Mouse (Mus musculus) liver, embryonic 14.5 days (tissue): ENCODE data around the gene Maml1. TPM values are rescaled to one million over a fixed set of nuclear protein-coding genes. Genes with fewer than 3 reads are reported as not detected.

Experiments
- ATAC-seq: fragments of 200-750 bp; cut with Nextera tagmentation; 2 replicates; pipeline ENCODE4 v1.8.0; 2017; ENCODE audit warnings: moderate number of reproducible peaks, mild to moderate bottlenecking, moderate library complexity; ENCODE audit not compliant: insufficient read depth
- DNase-seq, 3 experiments: peaks; one replicate each; pipeline ENCODE4 v3.0.0-alpha.2; 2012 to 2013; ENCODE audit warnings: low read depth in 3 of 3, low spot score in 3 of 3
- H3K27ac ChIP-seq: fragments of 300-500 bp; sonication (generic); 2 replicates; pipeline ENCODE4 v1.5.1; 2014; ENCODE audit warnings: moderate library complexity, mild to moderate bottlenecking, control low read depth, inconsistent platforms
- H3K27me3 ChIP-seq: fragments of 300-500 bp; sonication (generic); 2 replicates; pipeline ENCODE4 v1.6.1; 2014; ENCODE audit warnings: mild to moderate bottlenecking, low read length, moderate library complexity; ENCODE audit not compliant: control insufficient read depth, insufficient read depth
- H3K36me3 ChIP-seq: fragments of 300-500 bp; sonication (generic); replicated peaks from 2 replicates; pipeline ENCODE4 v1.6.1; 2014; ENCODE audit warnings: low read depth; ENCODE audit not compliant: control insufficient read depth, insufficient read depth
- H3K4me1 ChIP-seq, 2 experiments: fragments of 200-500 bp in 1 of 2; fragments of 300-500 bp in 1 of 2; sonication (generic) in 1 of 2; replicated peaks; 2 replicates each; pipeline ENCODE4 v1.6.1; 2012 to 2014; ENCODE audit warnings: antibody characterized with exemption in 1 of 2, inconsistent platforms in 1 of 2, low read length in 1 of 2; ENCODE audit not compliant: control insufficient read depth in 2 of 2, insufficient read depth in 2 of 2
- H3K4me2 ChIP-seq: fragments of 300-500 bp; sonication (generic); 2 replicates; pipeline ENCODE4 v1.6.1; 2014; ENCODE audit warnings: low read depth, mild to moderate bottlenecking, control low read depth, moderate library complexity
- H3K4me3 ChIP-seq, 2 experiments: fragments of 200-500 bp in 1 of 2; fragments of 300-500 bp in 1 of 2; sonication (generic) in 1 of 2; 2 replicates each; pipeline ENCODE4 v1.5.1; 2012 to 2014; ENCODE audit warnings: low read depth in 2 of 2, low read length in 2 of 2, mild to moderate bottlenecking in 2 of 2, control low read depth in 1 of 2, inconsistent platforms in 1 of 2, moderate library complexity in 1 of 2; ENCODE audit not compliant: insufficient read depth in 1 of 2
- H3K9ac ChIP-seq: fragments of 300-500 bp; sonication (generic); replicated peaks from 2 replicates; pipeline ENCODE4 v1.6.1; 2014; ENCODE audit warnings: mild to moderate bottlenecking, control low read depth, moderate library complexity
- H3K9me3 ChIP-seq: fragments of 300-500 bp; sonication (generic); 2 replicates; pipeline ENCODE4 v1.6.1; 2016; ENCODE audit warnings: low read length, mixed read lengths; ENCODE audit not compliant: control insufficient read depth
- CTCF ChIP-seq: IDR thresholded peaks from 2 replicates; pipeline ENCODE4 v1.5.1; 2016; ENCODE audit warnings: antibody characterized with exemption, low read depth, control low read depth
- EP300 ChIP-seq: IDR thresholded peaks from 2 replicates; pipeline ENCODE4 v1.6.1; 2016; ENCODE audit warnings: antibody characterized with exemption, low read depth
- WGBS: fragments of 180-500 bp; shearing (Covaris S2); extraction: QIAGEN DNeasy Blood & Tissue Kit; methylation state at CpG from one replicate; pipeline ENCODE4 v1.1.7; 2014; ENCODE audit not compliant: insufficient replicate concordance; 5-methylcytosine and 5-hydroxymethylcytosine counted together
- polyA plus RNA-seq, 2 experiments: library from polyadenylated mRNA; depleted of rRNA in 1 of 2; stranded (reverse) in 1 of 2; unstranded in 1 of 2; fragments of >200 nt; fragmentation: Nextera tagmentation in 1 of 2; extraction: Ambion mirVana in 1 of 2; gene quantifications; 2 replicates each; pipeline versions ENCODE4 v1.2.1 to v1.2.3; 2012 to 2014

The Maml1 gene
- polyA plus RNA-seq, 2 experiments, result 1.9 to 3.4 TPM

- TF ChIP-seq CTCF, result no peak
- no peak for TF ChIP-seq EP300
- no peak for DNase-seq
- Histone ChIP-seq H3K36me3 (peaks cover 37% of the 10 kb centered on the region), H3K9ac (no peak overlapping the region), H3K9me3 (no peaks in the 10 kb centered on the region), H3K27me3 (no peaks in the 10 kb centered on the region; the same call in 1 of the 2 replicates), H3K4me2 (no peak overlapping the region), H3K4me1 (peaks cover 12 to 17% of the 10 kb centered on the region in 2 experiments), H3K27ac (no peak overlapping the region), H3K4me3 (no peak overlapping the region)
- ATAC-seq, result no peak
- WGBS, result 72% methylated on average over 13 of the region's 13 CpGs
Observed at GRCm38 (mm10) chr11:50233022-50233421, 59.1 kb downstream of the Maml1 start.

GRCm38 (mm10) chr11:50231411-50231810 lies 60.7 kb downstream of the Maml1 start:
- peaks cover 37% of the 10 kb centered on the region for H3K36me3 ChIP-seq
- H3K27me3 ChIP-seq, result no peaks in the 10 kb centered on the region
- no peaks in the 10 kb centered on the region for H3K9me3 ChIP-seq
- TF ChIP-seq CTCF, result peak; percentile 78
- TF ChIP-seq EP300, result no peak
- no peak overlapping the region for H3K4me3 ChIP-seq
- H3K9ac ChIP-seq, result no peak overlapping the region
- H3K4me1 ChIP-seq, result peaks cover 10 to 12% of the 10 kb centered on the region in 2 experiments
- H3K4me2 ChIP-seq, result peak overlapping the region; percentile 34; the same call in 1 of the 2 replicates
- DNase-seq, result peak; percentile 64 to 68 (median 66)
- WGBS, result 34% methylated on average over 8 of the region's 8 CpGs
- H3K27ac ChIP-seq, result no peak overlapping the region
- no peak for ATAC-seq

GRCm38 (mm10) chr11:50230481-50231304 lies 61.4 kb downstream of the Maml1 start:
- no peak for TF ChIP-seq CTCF
- no peak for TF ChIP-seq EP300
- Histone ChIP-seq H3K9ac (no peak overlapping the region), H3K4me2 (peak overlapping the region; percentile 34; the same call in 1 of the 2 replicates), H3K9me3 (no peaks in the 10 kb centered on the region), H3K27ac (no peak overlapping the region), H3K27me3 (no peaks in the 10 kb centered on the region), H3K4me1 (peaks cover 8 to 10% of the 10 kb centered on the region in 2 experiments), H3K4me3 (no peak overlapping the region), H3K36me3 (peaks cover 37% of the 10 kb centered on the region)
- WGBS, result 78% methylated on average over 45 of the region's 45 CpGs
- ATAC-seq (no peak), DNase-seq (no peak)

GRCm38 (mm10) chr11:50229252-50229910 lies 62.7 kb downstream of the Maml1 start:
- 64% methylated on average over 7 of the region's 7 CpGs for WGBS
- Histone ChIP-seq H3K27me3 (no peaks in the 10 kb centered on the region), H3K27ac (no peak overlapping the region), H3K4me1 (peaks cover 8 to 10% of the 10 kb centered on the region in 2 experiments), H3K36me3 (peaks cover 31% of the 10 kb centered on the region), H3K9ac (no peak overlapping the region), H3K4me3 (no peak overlapping the region), H3K4me2 (no peak overlapping the region), H3K9me3 (no peaks in the 10 kb centered on the region)
- TF ChIP-seq CTCF, result no peak
- no peak for TF ChIP-seq EP300
- DNase-seq (no peak), ATAC-seq (no peak)

DNA sequence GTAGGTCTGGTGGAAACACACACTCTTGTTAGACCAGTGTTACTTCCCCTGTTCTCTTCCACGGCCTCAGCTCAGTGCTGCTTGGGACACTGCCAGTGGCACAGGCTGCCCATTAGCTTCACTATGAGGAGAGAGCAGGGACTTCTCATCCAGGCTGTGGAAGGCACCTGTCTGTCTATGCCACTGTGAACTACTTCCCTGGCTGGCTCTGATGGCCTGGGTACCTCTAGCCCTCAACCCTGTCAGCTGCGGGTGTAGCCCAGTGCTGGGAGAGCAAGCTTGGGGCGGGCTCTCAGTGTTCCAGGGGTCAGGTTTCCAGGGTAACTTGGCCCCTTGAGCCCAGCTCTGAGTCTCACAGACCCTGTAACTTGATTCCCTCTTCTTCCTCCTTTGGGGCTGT lies 63.3 kb downstream of the Maml1 start:
- H3K27ac ChIP-seq, result no peak overlapping the region

More for the DNA sequence above, 63.3 kb downstream of the Maml1 start:
- Histone ChIP-seq H3K4me1 (peaks cover 9 to 13% of the 10 kb centered on the region in 2 experiments), H3K36me3 (peaks cover 25% of the 10 kb centered on the region), H3K4me2 (no peak overlapping the region; the same call in 1 of the 2 replicates), H3K27me3 (no peaks in the 10 kb centered on the region), H3K4me3 (no peak overlapping the region), H3K9me3 (no peaks in the 10 kb centered on the region), H3K9ac (no peak overlapping the region)
- no peak for ATAC-seq
- TF ChIP-seq CTCF, result no peak
- TF ChIP-seq EP300, result no peak
- WGBS, result 47% methylated on average over 3 of the region's 3 CpGs
- no peak for DNase-seq
